Mouse (Mus musculus) cerebellum, adult 2 months (tissue): ENCODE measurements around the gene Dock4. TPM values are rescaled to one million over a fixed set of nuclear protein-coding genes. Genes with fewer than 3 reads are reported as not detected.
A peak's percentile ranks its signal among the peaks of the same experiment; 100 is the strongest.

Source experiments
- DNase-seq, 2 experiments: peaks; one replicate each; pipeline ENCODE4 v3.0.0; 2021
- H3K27ac ChIP-seq: fragments of 200-500 bp; 2 replicates; pipeline ENCODE4 v1.5.1; 2012; ENCODE audit warnings: low read length, control low read depth, inconsistent platforms; ENCODE audit not compliant: insufficient read depth
- H3K27me3 ChIP-seq: fragments of 200-500 bp; 2 replicates; pipeline ENCODE4 v1.6.1; 2012; ENCODE audit warnings: inconsistent platforms, mild to moderate bottlenecking, low read length, moderate library complexity; ENCODE audit not compliant: control insufficient read depth, insufficient read depth
- H3K4me1 ChIP-seq: fragments of 200-500 bp; 2 replicates; pipeline ENCODE4 v1.6.1; 2011; ENCODE audit warnings: low read length; ENCODE audit not compliant: control insufficient read depth, insufficient read depth
- H3K4me3 ChIP-seq: fragments of 200-500 bp; replicated peaks from 2 replicates; pipeline ENCODE3; 2011; ENCODE audit warnings: mild to moderate bottlenecking, low read depth, low read length, control low read depth; ENCODE audit not compliant: insufficient read depth
- CTCF ChIP-seq: fragments of 200-500 bp; IDR thresholded peaks from 2 replicates; pipeline ENCODE4 v1.5.1; 2011; ENCODE audit warnings: low read depth, mild to moderate bottlenecking, control low read depth, low read length, moderate library complexity, borderline replicate concordance; ENCODE audit not compliant: insufficient read depth
- POLR2A ChIP-seq: fragments of 200-500 bp; IDR thresholded peaks from 2 replicates; pipeline ENCODE4 v1.6.1; 2011; ENCODE audit warnings: low read length, control low read depth, borderline replicate concordance; ENCODE audit not compliant: insufficient read depth
- WGBS: fragments of 180-500 bp; shearing (Covaris S2); methylation state at CpG from one replicate; pipeline ENCODE4 v1.1.7; 2018; 5-methylcytosine and 5-hydroxymethylcytosine counted together
- polyA plus RNA-seq: library from polyadenylated mRNA; depleted of rRNA; stranded (reverse); fragments of >200 nt; gene quantifications from 2 replicates; pipeline ENCODE4 v1.2.3, GENCODE M21; 2012; rRNA removed

Gene Dock4
- polyA plus RNA-seq: 35.6 and 41.5 TPM in 2 replicates

- peak; percentile 99 to 100 for DNase-seq
- Histone ChIP-seq H3K27ac (peak within 1 kb of the TSS; percentile 87), H3K4me1 (peaks cover 4% of the 10 kb centered on the region; the same call in 1 of the 2 replicates), H3K27me3 (no peaks in the 10 kb centered on the region), H3K4me3 (peak within 1 kb of the TSS; percentile 83)
- under 1% methylated on average over 79 of the region's 80 CpGs for WGBS
- peak; percentile 59 for TF ChIP-seq POLR2A
- TF ChIP-seq CTCF: no peak
Measured at GRCm38 (mm10) chr12:40445648-40446449, at the start of gene Dock4, which contains the start of gene Zfp277. Gene Dock4, plus strand, starts transcription at chr12:40445952. Gene Zfp277, minus strand, starts transcription at chr12:40445902.

- H3K27ac ChIP-seq: no peak overlapping the region
- no peak overlapping the region for H3K4me3 ChIP-seq
- no peaks in the 10 kb centered on the region for H3K27me3 ChIP-seq
- WGBS: 52% methylated on average over 2 of the region's 2 CpGs
- H3K4me1 ChIP-seq: no peaks in the 10 kb centered on the region
- no peak for TF ChIP-seq POLR2A
- no peak for TF ChIP-seq CTCF
- DNase-seq: no peak
Measured at GRCm38 (mm10) chr12:40398916-40399315, 46.8 kb upstream of the Dock4 start.

GRCm38 (mm10) chr12:40399386-40399785 lies 46.4 kb upstream of the Dock4 start:
- H3K27ac ChIP-seq: no peak overlapping the region
- 93% methylated on average over 2 of the region's 2 CpGs for WGBS
- no peaks in the 10 kb centered on the region for H3K27me3 ChIP-seq
- no peak overlapping the region for H3K4me3 ChIP-seq
- TF ChIP-seq POLR2A (no peak), CTCF (no peak)
- no peaks in the 10 kb centered on the region for H3K4me1 ChIP-seq
- DNase-seq: no peak

- H3K27me3 ChIP-seq: no peaks in the 10 kb centered on the region
- no peak overlapping the region for H3K4me3 ChIP-seq
- no peak for TF ChIP-seq POLR2A
- TF ChIP-seq CTCF: no peak
- DNase-seq: no peak
- WGBS: 85% methylated on average over 10 of the region's 10 CpGs
- no peak overlapping the region for H3K27ac ChIP-seq
- no peaks in the 10 kb centered on the region for H3K4me1 ChIP-seq
Measured at GRCm38 (mm10) chr12:40399812-40400211, 45.9 kb upstream of the Dock4 start.

- no peak for DNase-seq
- Histone ChIP-seq H3K4me1 (no peaks in the 10 kb centered on the region), H3K27ac (no peak overlapping the region), H3K27me3 (no peaks in the 10 kb centered on the region), H3K4me3 (no peak overlapping the region)
- no peak for TF ChIP-seq POLR2A
- no peak for TF ChIP-seq CTCF
- 63% methylated on average over 5 of the region's 5 CpGs for WGBS
Measured at GRCm38 (mm10) chr12:40414682-40415311, 31.0 kb upstream of the Dock4 start.

GRCm38 (mm10) chr12:40415312-40415925 lies 30.3 kb upstream of the Dock4 start:
- no peaks in the 10 kb centered on the region for H3K4me1 ChIP-seq
- H3K4me3 ChIP-seq: no peak overlapping the region
- no peak overlapping the region for H3K27ac ChIP-seq
- TF ChIP-seq CTCF: no peak
- TF ChIP-seq POLR2A: no peak
- no peak for DNase-seq
- H3K27me3 ChIP-seq: no peaks in the 10 kb centered on the region
- WGBS: 71% methylated on average over 8 of the region's 8 CpGs

GRCm38 (mm10) chr12:40417257-40417656 lies 28.5 kb upstream of the Dock4 start:
- no peaks in the 10 kb centered on the region for H3K27me3 ChIP-seq
- no peaks in the 10 kb centered on the region for H3K4me1 ChIP-seq
- WGBS: 42% methylated on average over 4 of the region's 4 CpGs
- no peak for TF ChIP-seq CTCF
- TF ChIP-seq POLR2A: no peak
- peak in 1 of 2 experiments; percentile 19 for DNase-seq
- H3K4me3 ChIP-seq: no peak overlapping the region
- no peak overlapping the region for H3K27ac ChIP-seq

GRCm38 (mm10) chr12:40424991-40425390 lies 20.8 kb upstream of the Dock4 start:
- no peaks in the 10 kb centered on the region for H3K27me3 ChIP-seq
- TF ChIP-seq CTCF: no peak
- TF ChIP-seq POLR2A: no peak
- no peak for DNase-seq
- WGBS: 74% methylated on average over 1 of the region's 1 CpGs
- H3K27ac ChIP-seq: no peak overlapping the region
- H3K4me3 ChIP-seq: no peak overlapping the region
- H3K4me1 ChIP-seq: no peaks in the 10 kb centered on the region
